Mouse (Mus musculus) heart, adult 2 months (tissue): ENCODE measurements around the gene Synpo2l. TPM values are rescaled to one million over a fixed set of nuclear protein-coding genes. Genes with fewer than 3 reads are reported as not detected.

ENCODE experiments used
- DNase-seq, 2 experiments: peaks; one replicate each; pipeline ENCODE4 v3.0.0; 2021
- H3K27ac ChIP-seq: fragments of 200-600 bp; 2 replicates; pipeline ENCODE4 v1.8.1; 2022
- H3K27me3 ChIP-seq: fragments of 200-500 bp; 2 replicates; pipeline ENCODE4 v1.6.1; 2012; ENCODE audit warnings: mild to moderate bottlenecking, low read length, inconsistent platforms, mixed read lengths; ENCODE audit not compliant: control insufficient read depth, insufficient read depth
- H3K36me3 ChIP-seq: fragments of 200-500 bp; 2 replicates; pipeline ENCODE4 v1.6.1; 2012; ENCODE audit warnings: low read length, inconsistent platforms; ENCODE audit not compliant: control insufficient read depth, insufficient read depth
- H3K4me1 ChIP-seq: fragments of 200-500 bp; 2 replicates; pipeline ENCODE4 v1.6.1; 2011; ENCODE audit warnings: low read length; ENCODE audit not compliant: control insufficient read depth, insufficient read depth
- H3K4me3 ChIP-seq: fragments of 200-600 bp; 2 replicates; pipeline ENCODE4 v1.8.1; 2022
- H3K79me2 ChIP-seq: fragments of 200-500 bp; replicated peaks from 2 replicates; pipeline ENCODE4 v1.6.1; 2012; ENCODE audit warnings: mild to moderate bottlenecking, inconsistent platforms, low read length, moderate library complexity, mixed read lengths; ENCODE audit not compliant: control insufficient read depth, insufficient read depth
- H3K9ac ChIP-seq: fragments of 200-500 bp; 2 replicates; pipeline ENCODE4 v1.6.1; 2012; ENCODE audit warnings: low read depth, mild to moderate bottlenecking, control low read depth, inconsistent platforms, low read length, mixed read lengths
- CTCF ChIP-seq: fragments of 200-600 bp; IDR thresholded peaks from 2 replicates; pipeline ENCODE4 v1.8.1; 2022; ENCODE audit warnings: antibody characterized with exemption, mild to moderate bottlenecking, moderate library complexity
- EP300 ChIP-seq: fragments of 200-500 bp; IDR thresholded peaks from 2 replicates; pipeline ENCODE4 v1.6.1; 2011; ENCODE audit warnings: low read depth, low read length, control low read depth; ENCODE audit not compliant: insufficient read depth
- POLR2A ChIP-seq: fragments of 200-500 bp; IDR thresholded peaks from 2 replicates; pipeline ENCODE4 v1.6.1; 2011; ENCODE audit warnings: mild to moderate bottlenecking, low read depth, low read length, control low read depth; ENCODE audit not compliant: insufficient read depth
- WGBS: fragments of 180-500 bp; shearing (Covaris S2); methylation state at CpG from one replicate; pipeline ENCODE4 v1.1.7; 2018; 5-methylcytosine and 5-hydroxymethylcytosine counted together
- intact Hi-C: fragments of 180-260 bp; cut with DNase I; formaldehyde crosslinking; loops from one replicate; pipeline ENCODE4 v1.15.1; 2025
- polyA plus RNA-seq: library from polyadenylated mRNA; depleted of rRNA; stranded (reverse); fragments of >200 nt; gene quantifications from 2 replicates; pipeline ENCODE4 v1.2.3, GENCODE M21; 2012
- total RNA-seq, 2 experiments: library from RNA; stranded (reverse); gene quantifications; 2 replicates each; pipeline ENCODE4 v1.2.3; 2021

The Synpo2l gene
- total and polyA plus RNA-seq, 3 experiments = 63.4 to 126 (median 96.8) TPM

DNA sequence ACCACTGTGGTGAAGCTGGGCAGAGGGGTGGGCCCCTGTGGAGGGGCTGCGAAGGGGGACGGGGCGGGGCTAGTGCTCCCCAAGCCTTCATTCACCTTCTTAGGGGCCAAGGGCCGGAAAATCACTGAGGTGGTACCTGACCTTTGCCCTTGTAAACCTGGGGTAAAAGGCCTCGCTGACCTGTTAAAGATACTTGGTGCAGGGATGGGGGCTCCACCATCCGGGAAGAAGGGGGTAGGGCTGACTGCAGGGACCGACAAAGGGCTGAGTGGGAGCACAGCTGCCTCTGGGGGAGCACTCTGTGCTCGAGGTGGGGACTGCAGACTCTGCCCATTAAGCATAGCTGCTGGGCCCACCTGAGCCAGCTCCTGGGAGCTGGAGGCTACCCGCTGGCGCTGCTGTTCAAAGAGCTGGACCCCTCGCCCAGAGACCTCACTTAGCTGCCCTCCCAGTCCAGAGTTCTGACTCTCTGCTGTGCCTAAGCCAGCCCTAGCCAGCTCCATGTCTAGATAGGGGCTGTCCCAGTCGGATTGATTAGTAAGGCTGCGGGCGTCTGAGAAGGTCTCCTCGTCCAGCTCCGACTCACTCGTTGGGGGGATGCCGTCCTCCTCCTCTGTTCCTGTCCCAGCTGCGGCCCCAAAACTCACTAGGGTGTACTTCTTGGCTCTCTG is 6.4 kb downstream of the Synpo2l start:
- 20% methylated on average over 19 of the region's 19 CpGs for WGBS
- Histone ChIP-seq H3K4me1 (no peaks in the 10 kb centered on the region; the same call in 1 of the 2 replicates), H3K27ac (peak overlapping the region; percentile 96), H3K36me3 (no peaks in the 10 kb centered on the region), H3K79me2 (no peaks in the 10 kb centered on the region), H3K9ac (peak overlapping the region; percentile 81), H3K4me3 (peak overlapping the region; percentile 73), H3K27me3 (no peaks in the 10 kb centered on the region)
- intact Hi-C loops = loop anchor here (2.0 kb wide), 1 partner anchor 21 kb away; the partner anchor contains the start of gene Usp54
- DNase-seq = no peak
- TF ChIP-seq CTCF = no peak
- TF ChIP-seq POLR2A = no peak
- no peak for TF ChIP-seq EP300

GRCm38 (mm10) chr14:20660827-20661660 is 7.1 kb downstream of the Synpo2l start:
- 1% methylated on average over 52 of the region's 52 CpGs for WGBS
- no peaks in the 10 kb centered on the region for H3K36me3 ChIP-seq
- no peaks in the 10 kb centered on the region; the same call in 1 of the 2 replicates for H3K4me1 ChIP-seq
- no peaks in the 10 kb centered on the region for H3K79me2 ChIP-seq
- DNase-seq = peak; percentile 89 to 93
- peak overlapping the region; percentile 96 for H3K27ac ChIP-seq
- peak overlapping the region; percentile 81 for H3K9ac ChIP-seq
- TF ChIP-seq CTCF = peak; percentile 89
- peak; percentile 43; the same call in 1 of the 2 replicates for TF ChIP-seq EP300
- TF ChIP-seq POLR2A = peak; percentile 70; the same call in 1 of the 2 replicates
- peak overlapping the region; percentile 73 for H3K4me3 ChIP-seq
- intact Hi-C loops = loop anchor here (2.0 kb wide), 1 partner anchor 20 kb away; the partner anchor contains the start of gene Usp54
- no peaks in the 10 kb centered on the region for H3K27me3 ChIP-seq

DNA sequence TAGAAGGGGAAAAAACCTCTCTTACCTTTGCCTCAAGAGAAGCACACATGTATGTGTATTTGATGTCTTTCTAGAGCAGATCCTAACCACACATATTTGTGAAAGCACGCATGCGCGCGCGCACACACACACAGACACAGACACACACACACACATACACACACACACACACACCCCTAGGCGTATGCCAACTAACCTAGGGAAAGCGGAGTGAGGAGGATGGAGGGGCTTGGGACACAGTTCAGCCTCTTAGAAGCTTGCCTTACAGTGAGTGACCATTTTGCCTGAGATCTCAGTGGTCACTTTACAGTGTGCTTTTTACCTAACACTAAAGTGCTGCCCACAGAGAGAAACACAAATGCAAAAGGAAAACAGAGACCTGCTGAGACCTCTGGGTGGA is 8.5 kb downstream of the Synpo2l start:
- DNase-seq = no peak
- intact Hi-C loops = loop anchor here (2.0 kb wide), 1 partner anchor 19 kb away; the partner anchor contains the start of gene Usp54

DNA sequence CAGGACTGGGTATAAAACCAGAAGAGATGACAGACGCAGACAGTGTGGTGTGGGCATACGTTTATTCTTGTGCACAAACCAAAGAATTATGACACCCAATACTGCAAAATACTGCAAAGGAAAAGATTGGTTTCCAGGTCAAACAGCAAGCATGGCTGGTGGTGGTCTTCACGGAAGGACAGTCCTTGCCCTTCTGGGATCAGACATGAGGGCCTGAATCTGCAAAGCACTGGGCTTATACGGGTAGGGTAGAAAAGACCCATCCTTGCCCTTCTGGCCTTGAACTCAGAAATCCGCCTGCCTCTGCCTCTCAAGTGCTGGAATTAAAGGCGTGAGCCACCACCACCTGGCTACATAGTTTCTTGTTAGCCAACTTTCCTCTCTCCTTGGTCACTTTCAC is 9.3 kb downstream of the Synpo2l start:
- intact Hi-C loops = loop anchor here (1.0 kb wide), 1 partner anchor 83 kb away; no protein-coding TSS in a partner anchor

More for the DNA sequence above, 8.5 kb downstream of the Synpo2l start:
- 0 out of 2 replicates have a peak, but pooled peaks have one; percentile 25 for TF ChIP-seq EP300
- TF ChIP-seq POLR2A = peak; percentile 53; the same call in 1 of the 2 replicates
- TF ChIP-seq CTCF = no peak
- Histone ChIP-seq H3K4me1 (peaks cover 3% of the 10 kb centered on the region), H3K9ac (no peak overlapping the region), H3K36me3 (no peaks in the 10 kb centered on the region), H3K27me3 (no peaks in the 10 kb centered on the region), H3K4me3 (no peak overlapping the region), H3K79me2 (no peaks in the 10 kb centered on the region), H3K27ac (no peak overlapping the region)
- WGBS = 96% methylated on average over 7 of the region's 7 CpGs

GRCm38 (mm10) chr14:20658326-20658725 is 9.8 kb downstream of the Synpo2l start:
- Histone ChIP-seq H3K4me1 (peaks cover 3% of the 10 kb centered on the region), H3K79me2 (no peaks in the 10 kb centered on the region), H3K27me3 (no peaks in the 10 kb centered on the region), H3K9ac (no peak overlapping the region), H3K36me3 (no peaks in the 10 kb centered on the region), H3K4me3 (no peak overlapping the region), H3K27ac (no peak overlapping the region)
- intact Hi-C loops = loop anchor here (1.0 kb wide), 1 partner anchor 82 kb away; no protein-coding TSS in a partner anchor
- DNase-seq = no peak
- TF ChIP-seq EP300 (no peak), POLR2A (no peak), CTCF (peak; percentile 88)

More for the DNA sequence above, 9.3 kb downstream of the Synpo2l start:
- peaks cover 3% of the 10 kb centered on the region for H3K4me1 ChIP-seq
- no peak for TF ChIP-seq EP300
- no peak for TF ChIP-seq CTCF
- TF ChIP-seq POLR2A = 0 out of 2 replicates have a peak, but pooled peaks have one; percentile 36
- 70% methylated on average over 6 of the region's 6 CpGs for WGBS
- no peaks in the 10 kb centered on the region for H3K79me2 ChIP-seq
- no peaks in the 10 kb centered on the region for H3K27me3 ChIP-seq
- DNase-seq = no peak
- H3K36me3 ChIP-seq = no peaks in the 10 kb centered on the region
- no peak overlapping the region for H3K27ac ChIP-seq
- H3K9ac ChIP-seq = no peak overlapping the region
- H3K4me3 ChIP-seq = no peak overlapping the region

- peak within 1 kb of the TSS; percentile 5 for H3K27ac ChIP-seq
These were observed 11.8 kb downstream of the Synpo2l start, which contains the start of gene Myoz1 for GRCm38 (mm10) chr14:20656361-20656760. TSS of gene Myoz1 (minus strand) at chr14:20656540.

More at GRCm38 (mm10) chr14:20656361-20656760, 11.8 kb downstream of the Synpo2l start, which contains the start of gene Myoz1:
- TF ChIP-seq POLR2A (no peak), EP300 (no peak), CTCF (no peak)
- intact Hi-C loops = no loop called here
- Histone ChIP-seq H3K4me1 (peaks cover 3% of the 10 kb centered on the region), H3K4me3 (no peak within 1 kb of the TSS), H3K27me3 (no peaks in the 10 kb centered on the region), H3K79me2 (no peaks in the 10 kb centered on the region), H3K9ac (no peak within 1 kb of the TSS), H3K36me3 (no peaks in the 10 kb centered on the region)
- DNase-seq = no peak
- WGBS = 40% methylated on average over 11 of the region's 11 CpGs
